Mouse (Mus musculus) E14TG2a.4 (cell line): ENCODE measurements around the gene Timm22.

ENCODE experiments used
- CTCF ChIP-seq: conservative IDR thresholded peaks from 2 replicates; pipeline ENCODE4 v1.5.1; 2014; ENCODE audit warnings: low read length
- NANOG ChIP-seq: IDR thresholded peaks from 2 replicates; pipeline ENCODE4 v1.6.1; 2014; ENCODE audit warnings: borderline replicate concordance, low read length, mixed read lengths
- POU5F1 ChIP-seq: IDR thresholded peaks from 2 replicates; pipeline ENCODE4 v1.6.1; 2014; ENCODE audit warnings: low read length, borderline replicate concordance

DNA sequence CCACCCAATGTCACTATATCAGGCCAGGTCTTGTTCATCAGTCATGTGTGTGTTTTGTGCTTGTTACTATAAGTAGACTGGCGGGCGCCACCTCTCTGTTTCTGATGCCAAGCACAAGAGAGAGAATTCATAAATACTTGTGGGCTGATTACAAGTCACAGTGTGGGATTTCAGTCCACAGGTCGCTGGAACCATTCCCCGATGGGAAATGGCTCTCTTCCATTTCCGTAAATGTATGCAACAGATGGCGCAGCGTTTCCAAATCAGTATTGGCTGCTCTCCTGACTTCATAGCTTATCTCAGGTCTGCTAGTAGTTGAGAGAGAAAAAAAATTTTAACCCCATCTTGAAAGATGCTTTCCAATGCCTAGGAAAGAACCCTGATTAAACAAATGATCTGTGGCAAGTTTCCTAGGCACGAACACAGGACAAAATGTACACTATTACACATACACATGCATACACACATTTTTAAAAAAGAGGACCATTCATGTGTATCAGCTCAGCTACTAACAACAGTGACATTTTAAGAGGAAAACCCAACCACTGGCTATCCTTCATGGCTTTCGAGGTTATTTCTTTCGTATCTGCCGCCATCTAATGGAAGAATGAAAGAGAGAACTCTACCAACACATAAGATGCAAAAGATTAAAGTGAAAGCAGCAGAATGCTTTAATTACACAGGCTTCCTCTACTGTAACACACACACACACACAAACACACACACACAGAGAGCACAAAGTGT lies 7.0 kb upstream of the Timm22 start:
- TF ChIP-seq NANOG = no peak
- TF ChIP-seq CTCF = no peak
- TF ChIP-seq POU5F1 = no peak
